Mouse (Mus musculus): ENCODE measurements around the gene Pts. TPM values are rescaled to one million over a fixed set of nuclear protein-coding genes. Genes with fewer than 3 reads are reported as not detected.

The Pts gene
- 10 to 100 TPM; 38.2 to 42.9 TPM for total RNA-seq (2021)
- long read RNA-seq, full-length matches to known transcripts = 34 of 74 reads
- long read RNA-seq, partial matches to known transcripts = 3 of 74 reads
- long read RNA-seq, other reads (novel, unspliced or antisense) = 37 of 74 reads

DNA sequence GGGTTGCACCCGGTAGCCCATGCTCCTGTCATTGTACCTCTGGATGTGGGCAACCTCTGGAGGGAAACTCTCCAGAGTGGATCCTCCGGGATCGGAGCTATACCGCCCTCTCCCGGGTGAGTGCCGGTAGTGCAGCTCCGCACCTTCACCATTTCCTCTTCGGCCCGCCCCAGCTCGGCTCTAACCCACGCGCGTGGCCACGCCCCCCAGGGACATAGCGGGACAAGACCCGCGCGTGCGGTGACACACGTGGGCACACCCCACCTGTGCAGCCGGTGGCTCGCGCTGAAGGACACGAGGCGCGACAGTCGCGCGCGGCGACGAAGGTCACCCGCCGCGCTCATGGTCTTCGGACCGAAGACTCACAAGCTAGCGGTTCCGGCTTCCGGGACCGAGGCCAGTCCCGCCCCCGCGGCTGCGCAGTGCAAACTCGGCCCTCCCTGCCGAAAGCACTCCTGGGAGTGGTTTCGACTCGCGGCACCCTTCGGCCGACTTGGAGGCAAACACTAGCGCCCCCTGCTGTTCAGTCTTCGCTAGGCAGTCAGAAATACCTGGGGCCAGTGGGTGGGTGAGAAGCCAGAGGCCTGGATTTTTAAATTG, at the start of gene Pts:
TSS of gene Pts (minus strand) at position 432 of the 600 bp plus-strand sequence.
- DNase-seq (ENCODE audit: low spot score in 2 of 2) = peak; percentile 97 to 99

GRCm38 (mm10) chr9:50569599-50570525, 41.3 kb upstream of the Pts start:
- no peak for DNase-seq (ENCODE audit: low spot score in 2 of 2)

DNA sequence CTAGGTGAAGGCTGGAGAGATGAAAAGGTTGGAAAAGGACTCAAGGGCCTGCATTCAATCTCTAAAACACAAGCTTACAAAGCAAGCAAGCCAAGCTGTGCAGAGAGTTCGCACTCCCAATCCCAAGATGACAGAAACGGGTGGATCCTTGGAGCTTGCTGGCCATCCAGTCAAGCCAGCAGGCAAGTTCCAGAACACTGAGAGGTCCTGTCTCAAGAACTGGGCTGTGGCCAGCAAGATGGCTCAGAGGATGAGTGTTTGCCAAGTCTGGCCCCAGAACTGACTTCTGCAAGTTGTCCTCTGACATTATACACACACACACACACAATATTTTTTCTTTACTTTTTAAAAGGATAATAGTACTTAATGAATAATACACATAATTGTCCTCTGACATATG, 39.4 kb upstream of the Pts start:
- DNase-seq (ENCODE audit: low spot score in 2 of 2) = no peak

GRCm38 (mm10) chr9:50567372-50567771, 38.8 kb upstream of the Pts start:
- DNase-seq (ENCODE audit: low spot score in 2 of 2) = no peak

DNA sequence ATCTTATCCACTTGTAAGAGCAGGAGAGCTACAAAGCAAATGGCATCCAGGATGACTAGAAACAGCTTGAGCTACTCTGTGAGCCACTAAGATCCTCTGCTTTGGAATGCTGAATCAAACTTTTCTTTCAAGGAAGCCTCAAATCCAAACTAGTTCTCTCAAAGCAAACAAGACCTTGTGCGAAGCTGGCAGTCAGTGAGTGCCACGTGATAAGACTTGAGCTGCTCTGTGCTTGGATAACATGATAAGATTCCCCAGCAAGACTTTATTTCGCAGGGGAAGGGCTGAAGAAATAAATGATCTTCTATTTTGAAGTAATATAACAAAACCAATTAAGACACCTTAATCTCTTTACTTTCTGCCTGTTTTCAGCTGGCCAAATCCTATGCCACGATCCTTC, 37.4 kb upstream of the Pts start:
- DNase-seq (ENCODE audit: low spot score in 2 of 2) = no peak

GRCm38 (mm10) chr9:50565173-50565572, 36.6 kb upstream of the Pts start:
- DNase-seq (ENCODE audit: low spot score in 2 of 2) = peak in 1 of 2 experiments; percentile 18

- DNase-seq (ENCODE audit: low spot score in 2 of 2) = no peak
Observed at GRCm38 (mm10) chr9:50561918-50562360, 33.4 kb upstream of the Pts start.

DNA sequence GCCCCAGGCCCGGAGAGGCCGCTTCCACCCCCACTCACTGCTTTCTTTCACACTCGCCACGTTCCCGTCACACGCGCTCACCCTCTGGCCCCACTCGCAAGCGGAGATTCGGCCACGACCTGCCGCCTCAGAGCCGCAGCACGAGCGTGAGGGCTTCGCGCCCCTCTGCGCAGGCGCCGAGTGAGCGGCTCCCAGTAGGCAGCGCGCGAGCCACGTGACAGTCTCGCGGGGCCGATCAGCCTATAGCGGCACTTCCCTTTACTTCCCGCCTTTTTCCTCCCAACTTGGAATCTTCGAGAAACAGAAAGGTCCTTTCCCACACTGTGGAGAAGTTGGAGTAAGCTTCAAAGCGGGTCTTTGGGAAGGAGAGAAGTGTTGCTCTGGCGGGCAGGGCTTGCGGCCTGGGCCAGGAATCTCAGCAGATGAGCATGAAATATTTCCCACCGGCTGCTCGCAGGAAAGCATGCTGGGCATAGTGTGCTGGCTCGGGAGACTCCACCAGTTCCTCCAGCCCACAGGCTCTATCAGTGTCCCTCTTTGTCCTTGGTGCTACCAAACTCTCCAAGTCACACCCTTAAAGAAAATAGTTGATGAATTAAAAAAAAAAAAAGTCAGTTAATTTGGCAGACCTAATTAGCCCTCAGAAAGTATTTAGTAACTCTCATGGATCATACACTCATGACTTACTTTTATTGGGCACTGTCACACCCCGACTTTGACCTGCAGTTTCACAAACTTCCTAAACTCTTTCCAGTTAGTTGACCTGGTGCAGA, 32.8 kb upstream of the Pts start, which contains the start of gene Tex12:
TSS of gene Tex12 (minus strand) at position 181 of the 773 bp plus-strand sequence.
- DNase-seq (ENCODE audit: low spot score in 2 of 2) = no peak

GRCm38 (mm10) chr9:50555094-50555446, 26.5 kb upstream of the Pts start, which contains the start of gene Bco2:
TSS of gene Bco2 (minus strand) at chr9:50555181.
- DNase-seq (ENCODE audit: low spot score in 2 of 2) = no peak

- DNase-seq (ENCODE audit: low spot score in 2 of 2) = peak; percentile 60 to 64
Observed at GRCm38 (mm10) chr9:50554241-50555093, 25.9 kb upstream of the Pts start, which contains the start of gene Il18. TSS of gene Il18 (plus strand) at chr9:50554827.

DNA sequence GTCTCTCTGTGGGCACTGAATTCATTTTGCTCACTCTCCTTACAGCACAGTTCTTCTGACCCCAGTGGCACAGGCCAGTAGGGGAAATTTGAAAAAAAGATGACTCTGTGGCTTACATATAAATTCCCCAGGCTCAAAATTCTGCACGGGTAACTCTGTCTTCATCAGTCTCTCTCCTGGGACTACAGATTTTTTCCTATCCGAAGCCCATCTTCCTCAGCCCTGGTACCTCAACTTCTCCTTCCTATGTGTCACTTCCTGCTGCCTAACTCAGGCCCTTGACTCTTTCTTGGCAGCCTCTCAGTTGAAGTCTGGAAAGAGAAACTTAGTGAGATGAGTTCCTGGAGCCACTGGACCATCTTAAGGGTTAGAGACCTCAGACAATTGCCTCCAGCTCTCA, 25.0 kb upstream of the Pts start:
- DNase-seq (ENCODE audit: low spot score in 2 of 2) = no peak

DNA sequence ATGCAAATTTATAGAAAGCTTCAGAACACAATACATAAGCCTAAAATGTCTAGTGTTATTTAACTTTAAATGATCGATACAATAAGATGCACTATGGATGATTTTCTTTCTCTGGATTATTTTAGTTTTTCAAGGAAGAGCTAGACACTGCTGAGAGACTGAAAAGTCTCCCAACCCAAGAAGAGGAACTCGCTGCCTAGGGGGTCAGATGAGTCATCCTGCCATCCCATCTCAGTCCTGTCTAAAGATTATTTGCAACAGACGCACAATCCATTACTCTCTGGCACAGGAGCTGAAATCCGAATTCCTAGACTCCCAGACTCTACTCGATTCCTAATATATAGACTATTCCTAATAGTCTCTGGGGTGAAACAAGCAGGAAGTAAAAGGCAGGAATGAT, 23.7 kb upstream of the Pts start:
- no peak for DNase-seq (ENCODE audit: low spot score in 2 of 2)

GRCm38 (mm10) chr9:50548936-50549335, 20.4 kb upstream of the Pts start:
- no peak for DNase-seq (ENCODE audit: low spot score in 2 of 2)

DNA sequence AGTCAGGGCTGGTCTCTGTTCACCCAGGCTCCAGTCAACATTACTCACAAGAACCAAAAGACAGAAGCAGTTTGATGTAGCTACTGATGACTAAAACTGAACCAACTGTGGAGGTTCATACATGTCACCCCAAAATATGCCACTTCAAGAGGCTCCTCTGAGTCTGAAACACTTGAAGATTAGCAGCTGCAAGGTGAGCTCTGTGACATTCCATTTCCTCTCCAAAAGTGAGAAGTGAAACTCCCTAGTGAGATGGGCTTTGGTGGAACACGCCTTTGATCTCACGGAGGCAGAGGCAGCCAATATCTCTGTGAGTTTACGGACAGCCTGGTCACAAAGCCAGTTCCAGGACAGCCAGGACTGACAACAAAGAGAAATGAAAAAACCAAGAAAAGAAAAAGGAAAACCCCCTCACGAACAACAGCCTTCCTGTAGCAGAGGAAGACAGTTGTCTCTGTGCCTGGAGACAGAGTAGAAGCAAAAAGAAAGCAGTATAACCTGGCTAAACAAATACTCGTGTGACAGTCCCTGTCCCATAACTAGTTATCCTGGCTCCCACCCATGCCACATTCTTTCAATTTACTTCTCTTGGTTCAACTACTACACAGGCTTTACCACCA, 19.4 kb upstream of the Pts start:
- no peak for DNase-seq (ENCODE audit: low spot score in 2 of 2)

DNA sequence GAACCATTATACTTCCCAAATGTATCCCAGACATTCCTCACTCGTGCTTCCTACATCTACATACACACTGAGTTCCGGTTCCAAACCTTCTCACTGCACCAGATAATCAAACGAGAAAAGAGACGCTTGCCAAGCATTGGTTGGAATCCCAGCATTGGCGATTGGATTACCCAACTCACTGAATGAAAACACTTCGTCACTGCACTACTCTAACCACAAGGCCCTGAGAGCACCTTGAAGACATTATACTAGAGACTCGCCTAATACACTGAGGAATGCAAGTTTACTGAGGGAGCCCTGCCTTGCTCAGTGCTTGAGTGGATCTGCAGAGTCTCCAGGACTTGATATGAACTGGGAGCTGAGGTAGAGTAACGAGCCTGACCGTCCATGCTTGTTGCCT, 13.9 kb upstream of the Pts start:
- no peak for DNase-seq (ENCODE audit: low spot score in 2 of 2)

GRCm38 (mm10) chr9:50540170-50540569, 11.6 kb upstream of the Pts start:
- no peak for DNase-seq (ENCODE audit: low spot score in 2 of 2)

GRCm38 (mm10) chr9:50537295-50537694, 8.8 kb upstream of the Pts start:
- no peak for DNase-seq (ENCODE audit: low spot score in 2 of 2)

GRCm38 (mm10) chr9:50536603-50537135, 8.1 kb upstream of the Pts start:
- DNase-seq (ENCODE audit: low spot score in 2 of 2) = no peak

- no peak for DNase-seq (ENCODE audit: low spot score in 2 of 2)
Observed at GRCm38 (mm10) chr9:50535930-50536329, 7.4 kb upstream of the Pts start.

DNA sequence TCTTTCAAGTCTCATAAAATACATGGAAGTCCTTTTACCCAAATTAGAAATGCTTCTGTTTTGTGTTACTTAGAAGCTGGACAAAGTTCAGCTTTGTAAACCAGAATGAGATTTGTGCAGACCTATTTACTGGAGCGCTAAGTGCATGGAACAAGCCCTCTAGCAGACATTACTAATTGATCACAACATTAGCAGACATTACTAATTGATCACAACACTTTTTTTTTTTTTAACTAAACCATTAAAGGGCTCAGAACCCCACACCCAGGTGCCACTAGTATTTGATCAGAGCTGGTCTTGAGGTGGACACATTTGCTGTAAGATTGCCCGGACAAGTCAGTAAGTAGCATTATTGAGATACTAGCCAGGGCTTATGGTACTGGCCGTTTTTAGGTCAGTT, 5.3 kb upstream of the Pts start:
- no peak for DNase-seq (ENCODE audit: low spot score in 2 of 2)
